Mouse (Mus musculus): ENCODE measurements around the gene Csrp2.

- TF ChIP-seq CTCF (IDR thresholded peaks at IDR 0.05; ENCODE audit: low read depth) (no peak), EP300 (IDR thresholded peaks at IDR 0.05; ENCODE audit: low read depth) (no peak)
Observed at GRCm38 (mm10) chr10:110878641-110879040, 40.9 kb upstream of the Csrp2 start.
